Mouse (Mus musculus): ENCODE measurements around the gene Rps3a1.
"Not testable (repeated sequence)": the region's sequence is repeated elsewhere in the genome, so short reads cannot be mapped to it uniquely, and the experiment has no call there.

The Rps3a1 gene

GRCm38 (mm10) chr3:86114659-86115338 lies 27.7 kb downstream of the Rps3a1 start:
- DNase-seq: no peak

GRCm38 (mm10) chr3:86112766-86113165 lies 29.7 kb downstream of the Rps3a1 start:
- no peak for DNase-seq

- DNase-seq: no peak
Measured at GRCm38 (mm10) chr3:86110077-86110476, 32.4 kb downstream of the Rps3a1 start.

GRCm38 (mm10) chr3:86109099-86109498 lies 33.4 kb downstream of the Rps3a1 start:
- no peak for DNase-seq

GRCm38 (mm10) chr3:86108576-86108975 lies 33.9 kb downstream of the Rps3a1 start:
- DNase-seq: no peak

- DNase-seq: no peak
Measured at GRCm38 (mm10) chr3:86107637-86108539, 34.6 kb downstream of the Rps3a1 start.

- no peak for DNase-seq
Measured at GRCm38 (mm10) chr3:86106086-86106632, 36.3 kb downstream of the Rps3a1 start.

- DNase-seq: no peak
Measured at GRCm38 (mm10) chr3:86104909-86105308, 37.6 kb downstream of the Rps3a1 start.

- not testable (repeated sequence) for DNase-seq
Measured at GRCm38 (mm10) chr3:86104433-86104832, 38.1 kb downstream of the Rps3a1 start.

GRCm38 (mm10) chr3:86103449-86104291 lies 38.8 kb downstream of the Rps3a1 start:
- no peak for DNase-seq

- no peak for DNase-seq
Measured at GRCm38 (mm10) chr3:86101956-86102355, 40.5 kb downstream of the Rps3a1 start.

GRCm38 (mm10) chr3:86093907-86094306 lies 48.6 kb downstream of the Rps3a1 start:
- DNase-seq: no peak

- no peak for DNase-seq
Measured at GRCm38 (mm10) chr3:86093213-86093845, 49.2 kb downstream of the Rps3a1 start.

Data from cerebellum, postnatal 25 days (tissue).